Mouse (Mus musculus) erythroblast, embryonic 14.5 days (primary cell): ENCODE measurements around the gene Nptxr.

ENCODE experiments used
- GATA1 ChIP-seq: IDR thresholded peaks from 2 replicates; pipeline ENCODE4 v1.6.1; 2012; ENCODE audit warnings: low read length, inconsistent platforms, mixed read lengths
- TAL1 ChIP-seq: IDR thresholded peaks from 3 replicates; pipeline ENCODE4 v1.6.1; 2012; ENCODE audit warnings: low read length, inconsistent platforms, mixed read lengths

- TF ChIP-seq GATA1 (no peak), TAL1 (no peak)
Measured at GRCm38 (mm10) chr15:79850143-79850542, 45.6 kb upstream of the Nptxr start.
